Mouse (Mus musculus) Muller cell, postnatal 12 days (primary cell): Measurements from ENCODE around the gene 4930519P11Rik.

Experiments
- DNase-seq: peaks from one replicate; pipeline ENCODE4 v3.0.0-alpha.2; 2015; ENCODE audit errors: inconsistent ontology term

4930519P11Rik gene

DNA sequence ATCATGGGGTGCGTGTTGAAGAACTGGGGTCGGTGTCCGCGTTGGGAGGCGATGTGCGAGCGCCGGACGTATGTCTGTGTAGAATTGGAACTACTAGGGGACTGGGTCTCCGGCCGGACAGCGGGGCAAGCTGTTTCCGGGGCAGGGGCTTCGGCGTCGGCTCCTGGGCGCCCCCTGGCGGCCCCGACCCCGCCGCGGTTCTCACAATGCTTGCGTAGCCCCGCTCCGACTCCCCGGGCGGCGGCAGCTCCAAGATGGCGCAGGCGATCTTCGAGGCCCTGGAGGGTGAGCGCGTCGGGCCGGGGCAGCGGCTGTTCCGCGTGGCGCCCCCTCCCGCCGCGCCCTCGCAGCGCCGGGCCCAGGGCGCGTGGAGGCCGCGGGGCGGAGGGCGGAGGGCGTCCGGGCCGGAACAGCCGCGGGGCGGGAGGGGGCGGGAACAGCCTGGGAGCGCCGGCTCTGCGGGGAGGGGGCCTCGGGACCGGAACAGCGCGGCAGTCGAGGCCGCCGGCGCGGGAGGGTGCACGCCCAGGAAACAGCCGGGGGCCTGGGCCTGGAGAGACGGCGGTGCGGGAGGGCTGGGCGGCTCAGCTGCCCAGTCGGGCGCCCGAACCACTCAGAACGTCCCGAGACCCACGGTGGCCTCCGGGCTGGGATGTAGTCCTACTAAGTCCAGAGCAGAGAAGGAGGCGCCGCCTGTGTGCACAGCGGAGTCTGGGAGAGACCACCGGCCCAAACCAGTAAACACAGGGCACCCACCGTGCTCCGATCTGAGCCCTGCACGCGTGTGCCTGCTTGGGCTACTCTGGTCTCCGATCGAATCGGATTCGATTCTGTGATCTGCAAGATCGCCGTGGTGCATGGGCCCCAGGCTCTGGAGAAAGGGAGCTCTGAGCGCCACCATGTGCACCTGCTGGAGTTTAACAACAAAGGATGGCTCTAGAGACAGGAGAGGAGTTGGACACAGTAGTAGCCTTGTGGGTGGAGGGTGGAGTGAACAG lies at the start of gene 4930519P11Rik, which contains the start of gene Zfp341:
Gene 4930519P11Rik (minus strand): TSS at position 320 of the 998 bp plus-strand sequence.
Gene Zfp341 (plus strand): TSS at position 180 of the 998 bp plus-strand sequence.
- DNase-seq = peak; percentile 93

DNA sequence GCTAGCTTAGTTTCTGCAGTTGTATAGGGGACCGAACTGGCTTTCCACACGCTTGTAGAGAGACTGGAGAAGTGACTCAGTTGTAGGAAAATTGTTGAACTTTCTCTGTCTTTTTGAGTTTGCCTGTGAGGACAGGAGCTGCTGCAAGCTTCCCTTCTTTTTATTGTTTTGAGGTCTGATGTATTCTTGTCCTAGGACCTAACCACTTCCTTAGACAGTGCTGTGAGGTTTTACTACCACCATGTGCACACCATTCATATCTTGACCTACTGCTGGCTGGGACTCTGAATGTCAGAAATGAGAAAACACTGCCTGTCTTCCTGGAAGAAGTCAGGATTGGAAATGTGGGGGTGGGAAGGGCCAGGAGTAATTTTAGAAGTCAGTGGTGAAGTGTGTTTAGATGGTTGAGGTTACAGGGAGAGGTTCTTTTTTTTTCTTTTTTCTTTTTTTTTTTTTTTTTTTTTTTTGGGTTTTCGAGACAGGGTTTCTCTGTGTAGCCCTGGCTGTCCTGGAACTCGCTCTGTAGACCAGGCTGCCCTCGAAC lies 46.4 kb upstream of the 4930519P11Rik start:
- DNase-seq = no peak

DNA sequence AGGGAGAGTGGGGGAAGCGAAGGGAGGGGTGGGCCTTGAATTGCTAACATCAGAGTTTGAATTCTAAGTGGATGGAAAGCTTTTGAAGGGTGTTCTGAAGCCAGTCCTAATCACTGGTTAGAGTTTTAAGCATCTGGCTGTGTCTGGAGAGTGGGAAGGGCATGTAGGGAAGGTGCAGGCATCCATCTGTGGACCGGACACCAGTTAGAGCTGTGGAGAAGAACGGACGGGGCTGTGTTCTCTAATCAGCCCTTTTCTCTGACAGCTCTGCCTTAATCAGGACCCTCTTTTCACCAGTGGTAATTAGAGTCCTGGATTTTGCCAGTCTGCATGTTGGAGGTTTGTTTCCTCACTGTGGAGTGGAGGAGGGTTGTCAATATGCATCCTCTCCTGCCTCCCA lies 45.8 kb upstream of the 4930519P11Rik start:
- DNase-seq = no peak

DNA sequence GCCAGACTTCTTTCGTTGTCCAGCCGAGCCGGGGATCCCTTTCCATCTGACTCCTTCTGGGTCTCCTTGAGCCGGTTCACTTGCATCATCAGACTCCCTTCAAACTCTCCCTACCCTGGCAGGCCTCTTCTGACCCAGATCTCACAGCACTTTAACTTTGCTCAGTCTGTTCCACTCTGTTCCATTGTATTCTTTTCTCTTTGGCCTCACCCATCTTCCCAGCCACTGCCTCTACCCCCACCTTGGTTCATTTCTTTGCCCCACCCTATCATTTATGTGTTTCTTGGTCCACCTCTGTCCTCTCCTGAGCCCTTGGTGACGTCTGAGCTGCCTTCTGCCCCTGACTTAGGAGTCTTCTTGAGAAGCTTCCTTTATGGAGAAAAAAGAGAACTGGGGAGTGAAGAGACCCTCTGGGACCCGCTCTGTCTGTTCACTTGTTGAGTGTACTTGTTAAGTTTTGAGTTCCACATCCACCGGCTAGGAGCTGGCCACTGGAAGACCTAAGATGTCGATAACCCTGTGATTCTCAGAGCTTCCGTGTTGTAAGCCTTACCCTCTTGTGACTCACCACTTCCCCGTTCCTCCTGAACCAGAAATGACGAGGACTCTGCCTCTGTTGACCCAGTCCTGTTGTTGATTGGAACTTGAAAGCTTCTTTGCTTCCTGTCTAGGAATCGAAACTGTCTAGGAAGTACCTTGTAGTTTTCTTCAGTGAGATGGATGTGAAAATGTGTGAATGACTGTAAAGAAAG lies 44.4 kb upstream of the 4930519P11Rik start:
- DNase-seq = peak; percentile 62

- DNase-seq = peak; percentile 99
Measured at GRCm38 (mm10) chr2:154656710-154657485, 43.7 kb upstream of the 4930519P11Rik start.

GRCm38 (mm10) chr2:154655878-154656414 lies 42.7 kb upstream of the 4930519P11Rik start:
- no peak for DNase-seq

GRCm38 (mm10) chr2:154654976-154655375 lies 41.7 kb upstream of the 4930519P11Rik start:
- no peak for DNase-seq

- no peak for DNase-seq
Measured at GRCm38 (mm10) chr2:154651363-154651762, 38.1 kb upstream of the 4930519P11Rik start, which contains the start of gene Chmp4b. Gene Chmp4b (plus strand): TSS chr2:154651705.

- no peak for DNase-seq
Measured at GRCm38 (mm10) chr2:154650404-154650803, 37.2 kb upstream of the 4930519P11Rik start.

DNA sequence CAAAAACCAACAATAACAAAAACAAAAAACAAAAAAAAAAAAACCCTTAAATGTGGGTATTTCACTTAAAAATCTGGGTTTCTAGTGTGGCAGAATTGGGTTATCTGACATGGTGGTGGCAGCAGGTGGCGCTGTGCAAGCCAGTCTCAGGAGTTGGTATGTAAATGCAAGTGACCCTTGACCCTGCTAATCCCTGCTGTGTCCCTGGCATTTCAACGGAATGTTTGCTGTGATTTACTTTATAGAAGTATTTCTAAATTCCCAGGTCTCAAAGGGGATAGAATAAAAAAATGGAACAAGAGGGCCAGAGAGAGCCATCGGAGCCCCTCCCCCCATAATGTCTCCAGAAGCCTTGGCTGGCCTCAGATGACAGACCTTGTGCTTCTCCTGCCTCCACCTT lies 34.8 kb upstream of the 4930519P11Rik start:
- peak; percentile 12 for DNase-seq

GRCm38 (mm10) chr2:154646634-154647033 lies 33.4 kb upstream of the 4930519P11Rik start:
- DNase-seq = peak; percentile 17

DNA sequence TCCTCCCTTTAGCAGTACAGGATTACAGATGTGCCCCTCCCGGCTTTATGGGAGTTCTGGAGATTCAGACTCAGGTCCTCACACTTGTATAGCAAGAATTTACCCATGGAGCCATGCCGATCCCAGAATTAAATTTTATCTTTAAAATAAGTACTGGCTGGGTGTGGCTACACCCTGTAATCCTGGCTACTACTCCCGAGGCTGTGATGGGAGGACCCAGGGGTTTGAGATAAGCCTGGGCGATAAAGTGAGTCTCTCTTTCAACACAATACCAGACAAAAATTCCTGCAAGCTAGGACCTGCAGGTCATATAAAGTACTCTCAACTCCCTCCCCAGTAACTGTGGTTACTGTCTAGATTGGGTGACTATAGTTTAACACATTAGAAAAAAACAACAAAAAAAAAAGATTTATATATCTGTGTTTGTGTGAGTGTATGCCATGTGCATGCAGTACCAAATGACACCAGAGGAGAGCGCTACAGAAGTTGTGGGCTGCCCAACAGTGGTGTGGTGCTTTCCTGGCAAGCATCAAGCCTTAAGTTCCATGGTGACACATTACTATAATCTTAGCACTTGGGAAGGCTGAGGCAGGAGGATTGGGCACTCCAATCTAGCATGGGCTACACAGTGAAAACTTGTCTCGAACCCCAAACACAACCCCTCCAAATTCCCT lies 29.6 kb upstream of the 4930519P11Rik start:
- no peak for DNase-seq

GRCm38 (mm10) chr2:154642005-154642459 lies 28.8 kb upstream of the 4930519P11Rik start:
- DNase-seq = no peak

- DNase-seq = no peak
Measured at GRCm38 (mm10) chr2:154641176-154641575, 27.9 kb upstream of the 4930519P11Rik start.

DNA sequence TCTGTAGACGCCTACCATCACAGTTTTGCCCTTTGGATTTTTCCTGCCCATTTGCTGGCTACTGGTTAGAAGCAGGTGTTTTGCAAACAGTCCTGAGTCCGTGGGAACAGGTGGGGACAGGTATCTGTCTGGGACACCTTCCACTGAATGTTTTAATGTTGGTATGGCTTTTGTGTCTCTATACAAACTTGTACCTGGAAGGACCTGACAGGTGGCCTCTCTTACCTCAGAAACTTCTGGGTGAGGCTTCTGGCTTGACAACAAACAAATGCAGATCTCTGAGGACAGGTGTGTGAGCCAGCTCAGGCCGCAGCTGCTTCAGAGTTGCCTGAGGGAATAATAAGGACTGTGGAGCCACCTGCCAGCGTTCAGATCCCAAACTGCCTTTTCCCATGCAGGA lies 25.9 kb upstream of the 4930519P11Rik start:
- DNase-seq = no peak

DNA sequence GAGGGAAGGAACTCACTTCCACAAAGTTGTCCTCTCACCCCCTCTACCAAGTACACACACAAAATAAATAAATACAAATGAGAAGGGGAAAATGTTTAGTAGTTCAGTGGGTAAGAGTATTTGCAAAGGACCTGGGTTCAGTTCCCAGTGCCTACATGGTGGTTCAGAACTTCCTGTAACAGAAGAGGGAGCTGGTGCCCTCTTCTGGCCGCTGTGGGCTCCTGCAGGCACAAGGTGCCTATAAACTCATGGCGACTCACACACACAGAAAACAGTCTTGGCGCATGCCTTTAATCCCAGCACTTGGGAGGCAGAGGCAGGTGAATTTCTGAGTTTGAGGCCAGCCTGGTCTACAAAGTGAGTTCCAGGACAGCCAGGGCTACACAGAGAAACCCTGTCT lies 25.3 kb upstream of the 4930519P11Rik start:
- no peak for DNase-seq

- DNase-seq = no peak
Measured at GRCm38 (mm10) chr2:154635826-154636225, 22.6 kb upstream of the 4930519P11Rik start.

DNA sequence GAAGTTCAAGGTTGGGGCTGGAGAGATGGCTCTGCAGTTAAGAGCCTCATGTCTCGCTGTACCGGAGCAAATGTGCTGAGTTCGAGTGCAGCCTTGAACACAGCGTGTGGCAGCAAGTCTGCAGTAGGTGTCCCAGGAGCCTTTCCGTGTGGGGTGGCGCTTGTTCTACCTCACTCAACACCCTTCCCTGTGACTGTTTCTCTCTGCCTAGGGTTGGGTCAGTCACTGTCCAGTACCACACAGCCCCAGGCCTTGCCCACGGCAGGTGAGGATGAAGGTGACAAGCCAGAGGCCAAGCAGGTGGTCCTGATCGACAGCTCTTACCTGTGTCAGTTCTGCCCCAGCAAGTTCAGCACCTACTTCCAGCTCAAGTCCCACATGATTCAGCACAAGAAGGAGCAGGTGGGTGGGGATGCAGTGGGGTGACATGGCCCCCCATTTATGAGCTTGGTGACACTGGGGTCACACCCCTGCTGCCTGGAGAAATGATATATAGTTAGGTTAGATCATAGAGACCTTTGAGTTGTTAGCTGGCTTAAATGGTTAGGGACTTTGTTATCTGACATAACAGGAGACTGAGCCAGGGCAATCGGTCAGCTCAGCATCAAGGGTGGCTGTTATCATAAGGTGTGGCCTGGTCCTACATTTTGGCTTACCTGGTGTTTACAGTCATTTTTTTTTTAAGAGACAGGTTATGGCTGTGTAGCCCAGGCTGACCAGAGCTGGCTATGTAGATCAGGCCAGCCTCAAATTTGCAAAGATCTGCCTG lies 20.8 kb upstream of the 4930519P11Rik start:
- no peak for DNase-seq

- DNase-seq = no peak
Measured at GRCm38 (mm10) chr2:154633039-154633742, 20.0 kb upstream of the 4930519P11Rik start.
